Mouse (Mus musculus): Measurements from ENCODE around the gene Nars2. TPM values are rescaled to one million over a fixed set of nuclear protein-coding genes. Genes with fewer than 3 reads are reported as not detected.

Gene Nars2
- polyA plus RNA-seq, 1 experiment from 2014 or later = 28.2 TPM

- Histone ChIP-seq H3K36me3 (ENCODE audit: control insufficient read depth, insufficient read depth, low read length) (no peaks in the 10 kb centered on the region), H3K9ac (ENCODE audit: low read length) (no peak overlapping the region), H3K4me3 (ENCODE audit: low read depth, low read length) (no peak overlapping the region), H3K4me2 (ENCODE audit: low read depth, low read length, severe bottlenecking) (no peak overlapping the region), H3K4me1 (replicated peaks; ENCODE audit: control insufficient read depth, insufficient read depth, low read length) (no peaks in the 10 kb centered on the region), H3K9me3 (ENCODE audit: control insufficient read depth, low read length) (no peaks in the 10 kb centered on the region), H3K27me3 (ENCODE audit: control insufficient read depth, insufficient read depth, low read length) (no peaks in the 10 kb centered on the region), H3K27ac (ENCODE audit: low read depth, low read length) (no peak overlapping the region)
- 94% methylated on average over 5 of the region's 5 CpGs for WGBS
- ATAC-seq (replicated peaks; ENCODE audit: low FRiP score) (no peak), DNase-seq (ENCODE audit: low spot score) (no peak)
Measured at GRCm38 (mm10) chr7:97026772-97027358, 75.6 kb downstream of the Nars2 start.

- ATAC-seq (replicated peaks; ENCODE audit: low FRiP score) = no peak
- WGBS = 93% methylated on average over 10 of the region's 10 CpGs
Measured at GRCm38 (mm10) chr7:97029151-97029550, 77.8 kb downstream of the Nars2 start.

DNA sequence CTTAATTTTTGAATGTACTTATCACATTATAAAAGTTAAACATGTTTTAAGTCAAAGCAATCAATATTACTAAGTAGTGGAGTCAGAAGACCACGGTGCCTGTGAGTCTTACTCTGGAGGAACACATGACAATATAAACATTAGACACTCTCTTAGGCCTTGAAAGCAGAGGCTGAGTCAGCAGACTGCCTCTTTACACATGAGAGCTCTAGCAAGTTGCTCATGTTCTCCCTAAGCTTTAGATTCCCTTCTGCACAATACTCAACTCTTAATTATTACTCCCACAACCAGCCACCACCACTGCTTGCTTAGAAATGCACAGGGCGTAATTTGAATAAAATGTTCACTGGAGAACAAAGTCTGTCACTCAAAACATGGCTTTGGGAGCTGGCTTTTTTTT, 81.1 kb downstream of the Nars2 start:
- no peaks in the 10 kb centered on the region for H3K9me3 ChIP-seq (ENCODE audit: control insufficient read depth, low read length)
- no peaks in the 10 kb centered on the region for H3K27me3 ChIP-seq (ENCODE audit: control insufficient read depth, insufficient read depth, low read length)
- no peak overlapping the region for H3K4me3 ChIP-seq (ENCODE audit: low read depth, low read length)
- H3K27ac ChIP-seq (ENCODE audit: low read depth, low read length) = no peak overlapping the region
- WGBS = 54% methylated on average over 2 of the region's 2 CpGs
- DNase-seq (ENCODE audit: low spot score) (no peak), ATAC-seq (replicated peaks; ENCODE audit: low FRiP score) (no peak)
- no peak overlapping the region for H3K9ac ChIP-seq (ENCODE audit: low read length)
- H3K36me3 ChIP-seq (ENCODE audit: control insufficient read depth, insufficient read depth, low read length) = no peaks in the 10 kb centered on the region
- no peak overlapping the region for H3K4me2 ChIP-seq (ENCODE audit: low read depth, low read length, severe bottlenecking)
- no peaks in the 10 kb centered on the region for H3K4me1 ChIP-seq (replicated peaks; ENCODE audit: control insufficient read depth, insufficient read depth, low read length)

More at GRCm38 (mm10) chr7:97029151-97029550, 77.8 kb downstream of the Nars2 start:
- Histone ChIP-seq H3K9ac (ENCODE audit: low read length) (no peak overlapping the region), H3K4me3 (ENCODE audit: low read depth, low read length) (no peak overlapping the region), H3K4me1 (replicated peaks; ENCODE audit: control insufficient read depth, insufficient read depth, low read length) (no peaks in the 10 kb centered on the region), H3K27me3 (ENCODE audit: control insufficient read depth, insufficient read depth, low read length) (no peaks in the 10 kb centered on the region), H3K27ac (ENCODE audit: low read depth, low read length) (no peak overlapping the region), H3K4me2 (ENCODE audit: low read depth, low read length, severe bottlenecking) (no peak overlapping the region), H3K36me3 (ENCODE audit: control insufficient read depth, insufficient read depth, low read length) (no peaks in the 10 kb centered on the region), H3K9me3 (ENCODE audit: control insufficient read depth, low read length) (no peaks in the 10 kb centered on the region)
- DNase-seq (ENCODE audit: low spot score) = no peak

GRCm38 (mm10) chr7:97039641-97040040, 88.3 kb downstream of the Nars2 start:
- ATAC-seq (replicated peaks; ENCODE audit: low FRiP score) (no peak), DNase-seq (ENCODE audit: low spot score) (no peak)
- H3K4me1 ChIP-seq (replicated peaks; ENCODE audit: control insufficient read depth, insufficient read depth, low read length) = no peaks in the 10 kb centered on the region

DNA sequence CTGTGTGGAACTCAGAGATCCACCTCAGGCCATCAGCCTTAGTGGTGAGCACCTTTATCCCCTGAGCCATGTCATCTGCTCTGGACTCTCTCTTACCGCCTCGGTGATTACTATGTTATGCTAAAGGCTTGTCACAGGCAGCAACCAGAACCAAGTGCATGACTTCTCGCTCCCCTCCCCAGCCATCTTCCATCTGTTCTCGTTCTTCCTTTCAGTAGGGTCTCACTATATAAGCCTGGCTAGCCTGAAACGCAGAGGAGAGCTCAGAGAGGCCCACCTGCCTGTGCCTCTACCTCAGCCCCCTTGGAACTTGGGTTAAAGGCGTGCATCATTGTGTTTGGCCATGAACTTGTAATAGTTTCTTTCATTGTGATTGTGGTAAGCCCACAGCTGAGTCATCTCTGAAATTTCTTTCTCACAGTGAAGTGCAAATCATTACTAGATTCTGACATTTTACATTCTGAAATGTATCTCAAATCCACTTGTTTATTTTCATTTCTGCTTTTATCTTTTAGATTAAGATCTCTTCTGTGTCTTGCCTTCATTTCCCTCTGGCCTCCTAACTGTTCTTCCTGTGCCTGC, 90.7 kb downstream of the Nars2 start:
- Histone ChIP-seq H3K4me1 (replicated peaks; ENCODE audit: control insufficient read depth, insufficient read depth, low read length) (no peaks in the 10 kb centered on the region), H3K4me2 (ENCODE audit: low read depth, low read length, severe bottlenecking) (no peak overlapping the region), H3K9ac (ENCODE audit: low read length) (no peak overlapping the region), H3K27ac (ENCODE audit: low read depth, low read length) (no peak overlapping the region), H3K4me3 (ENCODE audit: low read depth, low read length) (no peak overlapping the region), H3K36me3 (ENCODE audit: control insufficient read depth, insufficient read depth, low read length) (no peaks in the 10 kb centered on the region), H3K27me3 (ENCODE audit: control insufficient read depth, insufficient read depth, low read length) (no peaks in the 10 kb centered on the region), H3K9me3 (ENCODE audit: control insufficient read depth, low read length) (no peaks in the 10 kb centered on the region)
- no peak for ATAC-seq (replicated peaks; ENCODE audit: low FRiP score)
- DNase-seq (ENCODE audit: low spot score) = no peak
- WGBS = 94% methylated on average over 6 of the region's 6 CpGs

More at GRCm38 (mm10) chr7:97039641-97040040, 88.3 kb downstream of the Nars2 start:
- WGBS = 72% methylated on average over 4 of the region's 4 CpGs
- no peak overlapping the region for H3K4me2 ChIP-seq (ENCODE audit: low read depth, low read length, severe bottlenecking)
- no peak overlapping the region for H3K9ac ChIP-seq (ENCODE audit: low read length)
- H3K4me3 ChIP-seq (ENCODE audit: low read depth, low read length) = no peak overlapping the region
- no peak overlapping the region for H3K27ac ChIP-seq (ENCODE audit: low read depth, low read length)
- no peaks in the 10 kb centered on the region for H3K27me3 ChIP-seq (ENCODE audit: control insufficient read depth, insufficient read depth, low read length)
- no peaks in the 10 kb centered on the region for H3K9me3 ChIP-seq (ENCODE audit: control insufficient read depth, low read length)
- H3K36me3 ChIP-seq (ENCODE audit: control insufficient read depth, insufficient read depth, low read length) = no peaks in the 10 kb centered on the region

- 92% methylated on average over 1 of the region's 1 CpGs for WGBS
- no peak overlapping the region for H3K4me3 ChIP-seq (ENCODE audit: low read depth, low read length)
- no peaks in the 10 kb centered on the region for H3K36me3 ChIP-seq (ENCODE audit: control insufficient read depth, insufficient read depth, low read length)
- H3K4me1 ChIP-seq (replicated peaks; ENCODE audit: control insufficient read depth, insufficient read depth, low read length) = no peaks in the 10 kb centered on the region
- no peak for DNase-seq (ENCODE audit: low spot score)
- H3K27ac ChIP-seq (ENCODE audit: low read depth, low read length) = no peak overlapping the region
- ATAC-seq (replicated peaks; ENCODE audit: low FRiP score) = no peak
- no peaks in the 10 kb centered on the region for H3K27me3 ChIP-seq (ENCODE audit: control insufficient read depth, insufficient read depth, low read length)
- H3K9ac ChIP-seq (ENCODE audit: low read length) = no peak overlapping the region
- no peaks in the 10 kb centered on the region for H3K9me3 ChIP-seq (ENCODE audit: control insufficient read depth, low read length)
- no peak overlapping the region for H3K4me2 ChIP-seq (ENCODE audit: low read depth, low read length, severe bottlenecking)
Measured at GRCm38 (mm10) chr7:97042981-97043380, 91.7 kb downstream of the Nars2 start.

GRCm38 (mm10) chr7:97060966-97061365, 109.7 kb downstream of the Nars2 start:
- no peak overlapping the region for H3K4me3 ChIP-seq (ENCODE audit: low read depth, low read length)
- DNase-seq (ENCODE audit: low spot score) = no peak
- no peak overlapping the region for H3K27ac ChIP-seq (ENCODE audit: low read depth, low read length)
- no peaks in the 10 kb centered on the region for H3K4me1 ChIP-seq (replicated peaks; ENCODE audit: control insufficient read depth, insufficient read depth, low read length)
- no peaks in the 10 kb centered on the region for H3K9me3 ChIP-seq (ENCODE audit: control insufficient read depth, low read length)
- ATAC-seq (replicated peaks; ENCODE audit: low FRiP score) = no peak
- 95% methylated on average over 2 of the region's 2 CpGs for WGBS
- no peaks in the 10 kb centered on the region for H3K27me3 ChIP-seq (ENCODE audit: control insufficient read depth, insufficient read depth, low read length)
- H3K9ac ChIP-seq (ENCODE audit: low read length) = no peak overlapping the region
- H3K4me2 ChIP-seq (ENCODE audit: low read depth, low read length, severe bottlenecking) = no peak overlapping the region
- no peaks in the 10 kb centered on the region for H3K36me3 ChIP-seq (ENCODE audit: control insufficient read depth, insufficient read depth, low read length)

- Histone ChIP-seq H3K4me1 (replicated peaks; ENCODE audit: control insufficient read depth, insufficient read depth, low read length) (no peaks in the 10 kb centered on the region), H3K27me3 (ENCODE audit: control insufficient read depth, insufficient read depth, low read length) (no peaks in the 10 kb centered on the region), H3K9ac (ENCODE audit: low read length) (no peak overlapping the region), H3K4me2 (ENCODE audit: low read depth, low read length, severe bottlenecking) (no peak overlapping the region), H3K4me3 (ENCODE audit: low read depth, low read length) (no peak overlapping the region), H3K27ac (ENCODE audit: low read depth, low read length) (no peak overlapping the region), H3K9me3 (ENCODE audit: control insufficient read depth, low read length) (no peaks in the 10 kb centered on the region), H3K36me3 (ENCODE audit: control insufficient read depth, insufficient read depth, low read length) (no peaks in the 10 kb centered on the region)
- no peak for ATAC-seq (replicated peaks; ENCODE audit: low FRiP score)
- WGBS = 90% methylated on average over 3 of the region's 3 CpGs
- no peak for DNase-seq (ENCODE audit: low spot score)
Measured at GRCm38 (mm10) chr7:97071512-97071911, 120.2 kb downstream of the Nars2 start.

GRCm38 (mm10) chr7:97072061-97072460, 120.8 kb downstream of the Nars2 start:
- ATAC-seq (replicated peaks; ENCODE audit: low FRiP score) (no peak), DNase-seq (ENCODE audit: low spot score) (no peak)
- Histone ChIP-seq H3K4me2 (ENCODE audit: low read depth, low read length, severe bottlenecking) (no peak overlapping the region), H3K27me3 (ENCODE audit: control insufficient read depth, insufficient read depth, low read length) (no peaks in the 10 kb centered on the region), H3K4me3 (ENCODE audit: low read depth, low read length) (no peak overlapping the region), H3K27ac (ENCODE audit: low read depth, low read length) (no peak overlapping the region), H3K9ac (ENCODE audit: low read length) (no peak overlapping the region), H3K9me3 (ENCODE audit: control insufficient read depth, low read length) (no peaks in the 10 kb centered on the region), H3K4me1 (replicated peaks; ENCODE audit: control insufficient read depth, insufficient read depth, low read length) (no peaks in the 10 kb centered on the region), H3K36me3 (ENCODE audit: control insufficient read depth, insufficient read depth, low read length) (no peaks in the 10 kb centered on the region)
- WGBS = 82% methylated on average over 5 of the region's 5 CpGs

All from forebrain, embryonic 11.5 days (tissue).